Mouse (Mus musculus) liver, embryonic 13.5 days (tissue): ENCODE data around the gene Ptov1. TPM values are rescaled to one million over a fixed set of nuclear protein-coding genes. Genes with fewer than 3 reads are reported as not detected.
"Not testable (repeated sequence)": the region's sequence is repeated elsewhere in the genome, so short reads cannot be mapped to it uniquely, and the experiment has no call there.

Source experiments
- ATAC-seq: fragments of 200-750 bp; cut with Nextera tagmentation; 2 replicates; pipeline ENCODE4 v1.8.0; 2017; ENCODE audit warnings: low read depth, mild to moderate bottlenecking, moderate number of reproducible peaks, moderate library complexity
- DNase-seq: peaks from one replicate; pipeline ENCODE4 v3.0.0; 2022
- H3K27ac ChIP-seq: fragments of 300-500 bp; sonication (generic); 2 replicates; pipeline ENCODE4 v1.5.1; 2015; ENCODE audit warnings: moderate library complexity, mild to moderate bottlenecking, inconsistent platforms
- H3K27me3 ChIP-seq: fragments of 300-500 bp; sonication (generic); 2 replicates; pipeline ENCODE4 v1.6.1; 2015; ENCODE audit warnings: mild to moderate bottlenecking, inconsistent platforms
- H3K36me3 ChIP-seq: fragments of 300-500 bp; sonication (generic); 2 replicates; pipeline ENCODE4 v1.6.1; 2015; ENCODE audit warnings: mild to moderate bottlenecking, inconsistent platforms
- H3K4me1 ChIP-seq: fragments of 300-500 bp; sonication (generic); replicated peaks from 2 replicates; pipeline ENCODE4 v1.6.1; 2015; ENCODE audit warnings: inconsistent platforms
- H3K4me2 ChIP-seq: fragments of 300-500 bp; sonication (generic); 2 replicates; pipeline ENCODE4 v1.6.1; 2015; ENCODE audit warnings: inconsistent platforms, mild to moderate bottlenecking, moderate library complexity
- H3K4me3 ChIP-seq: fragments of 300-500 bp; sonication (generic); replicated peaks from 2 replicates; pipeline ENCODE4 v1.5.1; 2015; ENCODE audit warnings: mild to moderate bottlenecking, inconsistent platforms
- H3K9ac ChIP-seq: fragments of 300-500 bp; sonication (generic); 2 replicates; pipeline ENCODE4 v1.6.1; 2015; ENCODE audit warnings: mild to moderate bottlenecking, inconsistent platforms
- H3K9me3 ChIP-seq: fragments of 300-500 bp; sonication (generic); replicated peaks from 2 replicates; pipeline ENCODE4 v1.6.1; 2016; ENCODE audit warnings: inconsistent platforms
- WGBS: fragments of 180-500 bp; shearing (Covaris S2); methylation state at CpG from one replicate; pipeline ENCODE4 v1.1.7; 2015; ENCODE audit not compliant: insufficient replicate concordance; 5-methylcytosine and 5-hydroxymethylcytosine counted together
- polyA plus RNA-seq: library from polyadenylated mRNA; unstranded; fragments of >200 nt; fragmentation: Nextera tagmentation; extraction: Ambion mirVana; gene quantifications from 2 replicates; pipeline ENCODE4 v1.2.1, GENCODE M21; 2015

The Ptov1 gene
- polyA plus RNA-seq, 1 experiment from 2014 or later, result 57.0 TPM

GRCm38 (mm10) chr7:44888256-44889105 lies 18.9 kb upstream of the Ptov1 start:
- peaks cover 53% of the 10 kb centered on the region for H3K36me3 ChIP-seq
- peak overlapping the region; percentile 43; the same call in 1 of the 2 replicates for H3K27ac ChIP-seq
- no peak for ATAC-seq

GRCm38 (mm10) chr7:44886964-44887363 lies 17.4 kb upstream of the Ptov1 start:
- H3K9ac ChIP-seq, result no peak overlapping the region
- H3K27me3 ChIP-seq, result no peaks in the 10 kb centered on the region
- WGBS, result 74% methylated on average over 7 of the region's 7 CpGs
- H3K4me1 ChIP-seq, result peaks cover 50% of the 10 kb centered on the region
- no peak overlapping the region for H3K4me2 ChIP-seq
- peaks cover 68% of the 10 kb centered on the region for H3K36me3 ChIP-seq
- H3K4me3 ChIP-seq, result no peak overlapping the region
- ATAC-seq, result no peak
- no peak for DNase-seq
- H3K9me3 ChIP-seq, result no peaks in the 10 kb centered on the region
- H3K27ac ChIP-seq, result no peak overlapping the region

More at GRCm38 (mm10) chr7:44888256-44889105, 18.9 kb upstream of the Ptov1 start:
- 72% methylated on average over 13 of the region's 13 CpGs for WGBS
- no peak overlapping the region for H3K4me3 ChIP-seq
- peaks cover 58% of the 10 kb centered on the region for H3K4me1 ChIP-seq
- no peaks in the 10 kb centered on the region for H3K27me3 ChIP-seq
- no peak for DNase-seq
- no peak overlapping the region for H3K9ac ChIP-seq
- no peak overlapping the region for H3K4me2 ChIP-seq
- no peaks in the 10 kb centered on the region for H3K9me3 ChIP-seq

- no peak overlapping the region for H3K4me3 ChIP-seq
- no peak overlapping the region for H3K9ac ChIP-seq
- WGBS, result 90% methylated on average over 5 of the region's 5 CpGs
- no peaks in the 10 kb centered on the region for H3K9me3 ChIP-seq
- H3K27ac ChIP-seq, result no peak overlapping the region
- H3K4me1 ChIP-seq, result peaks cover 32% of the 10 kb centered on the region
- peaks cover 84% of the 10 kb centered on the region for H3K36me3 ChIP-seq
- H3K27me3 ChIP-seq, result no peaks in the 10 kb centered on the region
- DNase-seq, result no peak
- no peak overlapping the region for H3K4me2 ChIP-seq
- no peak for ATAC-seq
Observed at GRCm38 (mm10) chr7:44884637-44885036, 15.0 kb upstream of the Ptov1 start.

GRCm38 (mm10) chr7:44883036-44883435 lies 13.4 kb upstream of the Ptov1 start:
- H3K27me3 ChIP-seq, result no peaks in the 10 kb centered on the region
- H3K4me1 ChIP-seq, result peaks cover 16% of the 10 kb centered on the region
- DNase-seq (no peak), ATAC-seq (no peak)
- H3K9me3 ChIP-seq, result no peaks in the 10 kb centered on the region
- WGBS, result 88% methylated on average over 3 of the region's 3 CpGs
- peaks cover 86% of the 10 kb centered on the region for H3K36me3 ChIP-seq
- H3K27ac ChIP-seq, result no peak overlapping the region
- H3K9ac ChIP-seq, result no peak overlapping the region
- no peak overlapping the region for H3K4me2 ChIP-seq
- H3K4me3 ChIP-seq, result no peak overlapping the region

GRCm38 (mm10) chr7:44877833-44878232 lies 8.2 kb upstream of the Ptov1 start:
- H3K27ac ChIP-seq, result no peak overlapping the region
- H3K9ac ChIP-seq, result no peak overlapping the region
- H3K9me3 ChIP-seq, result no peaks in the 10 kb centered on the region
- H3K27me3 ChIP-seq, result no peaks in the 10 kb centered on the region
- peaks cover 66% of the 10 kb centered on the region for H3K36me3 ChIP-seq
- H3K4me2 ChIP-seq, result no peak overlapping the region
- no peak overlapping the region for H3K4me3 ChIP-seq
- WGBS, result 82% methylated on average over 14 of the region's 14 CpGs
- DNase-seq (no peak), ATAC-seq (no peak)
- H3K4me1 ChIP-seq, result peaks cover 21% of the 10 kb centered on the region

GRCm38 (mm10) chr7:44871774-44872173 lies 2.2 kb upstream of the Ptov1 start:
- H3K4me3 ChIP-seq, H3K4me2 ChIP-seq, DNase-seq, H3K27me3 ChIP-seq, H3K36me3 ChIP-seq, ATAC-seq, H3K9ac ChIP-seq, H3K9me3 ChIP-seq, H3K27ac ChIP-seq: not testable (repeated sequence)
- WGBS, result 78% methylated on average over 2 of the region's 2 CpGs
- peaks cover 62% of the 10 kb centered on the region for H3K4me1 ChIP-seq

- DNase-seq, result no peak
- Histone ChIP-seq H3K4me2 (no peak overlapping the region), H3K4me3 (no peak overlapping the region), H3K4me1 (peaks cover 68% of the 10 kb centered on the region), H3K9ac (no peak overlapping the region), H3K27me3 (no peaks in the 10 kb centered on the region), H3K36me3 (0 out of 2 replicates have a peak, but pooled peaks cover 6% of the 10 kb centered on the region), H3K27ac (no peak overlapping the region), H3K9me3 (no peaks in the 10 kb centered on the region)
- 54% methylated on average over 1 of the region's 1 CpGs for WGBS
- no peak for ATAC-seq
Observed at GRCm38 (mm10) chr7:44871181-44871580, 1.6 kb upstream of the Ptov1 start.

- peak overlapping the region; percentile 98 for H3K4me2 ChIP-seq
- H3K4me3 ChIP-seq, result peak overlapping the region; percentile 80; the same call in 1 of the 2 replicates
- H3K27me3 ChIP-seq, result no peaks in the 10 kb centered on the region
- ATAC-seq, result no peak
- DNase-seq, result no peak
- H3K36me3 ChIP-seq, result 0 out of 2 replicates have a peak, but pooled peaks cover 7% of the 10 kb centered on the region
- 75% methylated on average over 6 of the region's 6 CpGs for WGBS
- H3K4me1 ChIP-seq, result peaks cover 71% of the 10 kb centered on the region
- H3K9ac ChIP-seq, result peak overlapping the region; percentile 89; the same call in 1 of the 2 replicates
- H3K9me3 ChIP-seq, result no peaks in the 10 kb centered on the region
- peak overlapping the region; percentile 94 for H3K27ac ChIP-seq
Observed at GRCm38 (mm10) chr7:44870614-44871013, 1.0 kb upstream of the Ptov1 start.

GRCm38 (mm10) chr7:44868919-44869696 lies 480 bp downstream of the Ptov1 start:
- ATAC-seq, result peak; percentile 35
- Histone ChIP-seq H3K4me1 (peaks cover 71% of the 10 kb centered on the region), H3K4me2 (peak overlapping the region; percentile 98), H3K9ac (peak overlapping the region; percentile 89), H3K9me3 (no peaks in the 10 kb centered on the region), H3K27me3 (no peaks in the 10 kb centered on the region), H3K36me3 (peaks cover 19% of the 10 kb centered on the region), H3K27ac (peak overlapping the region; percentile 94), H3K4me3 (peak overlapping the region; percentile 80)
- DNase-seq, result peak; percentile 48
- WGBS, result under 1% methylated on average over 108 of the region's 108 CpGs

GRCm38 (mm10) chr7:44868465-44868864 lies 1.1 kb downstream of the Ptov1 start:
- peak overlapping the region; percentile 94; the same call in 1 of the 2 replicates for H3K27ac ChIP-seq
- peaks cover 69% of the 10 kb centered on the region for H3K4me1 ChIP-seq
- peaks cover 26% of the 10 kb centered on the region for H3K36me3 ChIP-seq
- ATAC-seq (no peak), DNase-seq (no peak)
- H3K4me2 ChIP-seq, result peak overlapping the region; percentile 98
- no peaks in the 10 kb centered on the region for H3K27me3 ChIP-seq
- WGBS, result 17% methylated on average over 16 of the region's 16 CpGs
- no peaks in the 10 kb centered on the region for H3K9me3 ChIP-seq
- H3K9ac ChIP-seq, result peak overlapping the region; percentile 89
- H3K4me3 ChIP-seq, result peak overlapping the region; percentile 80

GRCm38 (mm10) chr7:44867802-44868201 lies 1.8 kb downstream of the Ptov1 start:
- H3K27ac ChIP-seq, result no peak overlapping the region
- 59% methylated on average over 9 of the region's 9 CpGs for WGBS
- peak overlapping the region; percentile 89 for H3K9ac ChIP-seq
- H3K9me3 ChIP-seq, result no peaks in the 10 kb centered on the region
- H3K4me2 ChIP-seq, result peak overlapping the region; percentile 98
- H3K4me1 ChIP-seq, result peaks cover 63% of the 10 kb centered on the region
- peak overlapping the region; percentile 80 for H3K4me3 ChIP-seq
- ATAC-seq (no peak), DNase-seq (no peak)
- H3K36me3 ChIP-seq, result peaks cover 33% of the 10 kb centered on the region
- H3K27me3 ChIP-seq, result no peaks in the 10 kb centered on the region
